Mouse (Mus musculus): ENCODE results near the gene Ablim1. TPM values are rescaled to one million over a fixed set of nuclear protein-coding genes. Genes with fewer than 3 reads are reported as not detected.

Gene Ablim1
- polyA plus RNA-seq, 2 experiments, result 3.0 to 4.7 TPM

DNA sequence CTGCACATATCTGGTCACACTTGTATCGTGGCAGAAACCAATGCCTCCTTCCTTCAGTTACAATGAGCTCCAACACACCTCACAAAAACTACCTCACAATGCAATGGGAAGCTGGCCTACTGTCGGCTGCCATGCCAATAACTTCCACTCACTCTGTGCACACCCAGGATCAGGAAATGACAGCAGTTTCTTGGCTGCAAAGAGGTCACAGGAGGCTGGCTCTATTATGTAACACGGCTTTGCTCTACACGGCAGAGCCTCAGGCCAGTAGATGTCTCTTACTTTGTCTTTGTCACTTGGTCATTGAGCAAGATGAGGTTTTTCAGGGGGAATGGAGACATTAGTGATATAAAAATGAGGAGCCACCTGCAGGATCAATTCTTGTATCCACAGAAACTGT, 126.2 kb downstream of the Ablim1 start:
- H3K27me3 ChIP-seq (ENCODE audit: control insufficient read depth, insufficient read depth, low read length), result no peaks in the 10 kb centered on the region
- ATAC-seq (ENCODE audit: insufficient read depth), result no peak
- no peak for TF ChIP-seq EP300 (IDR thresholded peaks at IDR 0.05; ENCODE audit: low read depth)
- no peak for TF ChIP-seq CTCF (IDR thresholded peaks at IDR 0.05; ENCODE audit: low read depth)
- peaks cover 0 to 12% of the 10 kb centered on the region in 2 experiments; a peak in 1 of 4 replicates for H3K4me1 ChIP-seq (replicated peaks; ENCODE audit: control insufficient read depth in 2 of 2, insufficient read depth in 2 of 2, low read length in 1 of 2)
- H3K4me3 ChIP-seq (ENCODE audit: insufficient read depth in 1 of 2, low read depth in 2 of 2, low read length in 2 of 2), result no peak overlapping the region
- no peak for DNase-seq (ENCODE audit: low read depth in 3 of 3, low spot score in 3 of 3)
- H3K27ac ChIP-seq, result no peak overlapping the region
- no peak overlapping the region for H3K4me2 ChIP-seq (ENCODE audit: low read depth)
- H3K9me3 ChIP-seq (ENCODE audit: control insufficient read depth, low read length), result no peaks in the 10 kb centered on the region
- H3K36me3 ChIP-seq (replicated peaks; ENCODE audit: control insufficient read depth, insufficient read depth, low read depth), result no peaks in the 10 kb centered on the region
- no peak overlapping the region for H3K9ac ChIP-seq (replicated peaks)
- WGBS (ENCODE audit: insufficient replicate concordance), result 36% methylated on average over 4 of the region's 4 CpGs

GRCm38 (mm10) chr19:57185021-57185420, 129.7 kb downstream of the Ablim1 start:
- WGBS (ENCODE audit: insufficient replicate concordance), result 44% methylated on average over 3 of the region's 3 CpGs
- Histone ChIP-seq H3K4me3 (ENCODE audit: insufficient read depth in 1 of 2, low read depth in 2 of 2, low read length in 2 of 2) (no peak overlapping the region), H3K4me1 (replicated peaks; ENCODE audit: control insufficient read depth in 2 of 2, insufficient read depth in 2 of 2, low read length in 1 of 2) (peaks cover 0 to 16% of the 10 kb centered on the region in 2 experiments; a peak in 3 of 4 replicates), H3K27ac (no peak overlapping the region), H3K36me3 (replicated peaks; ENCODE audit: control insufficient read depth, insufficient read depth, low read depth) (no peaks in the 10 kb centered on the region), H3K9me3 (ENCODE audit: control insufficient read depth, low read length) (no peaks in the 10 kb centered on the region), H3K9ac (replicated peaks) (no peak overlapping the region), H3K27me3 (ENCODE audit: control insufficient read depth, insufficient read depth, low read length) (no peaks in the 10 kb centered on the region), H3K4me2 (ENCODE audit: low read depth) (no peak overlapping the region)
- no peak for TF ChIP-seq CTCF (IDR thresholded peaks at IDR 0.05; ENCODE audit: low read depth)
- no peak for TF ChIP-seq EP300 (IDR thresholded peaks at IDR 0.05; ENCODE audit: low read depth)
- ATAC-seq (ENCODE audit: insufficient read depth) (no peak), DNase-seq (ENCODE audit: low read depth in 3 of 3, low spot score in 3 of 3) (no peak)

- no peak overlapping the region for H3K4me3 ChIP-seq (ENCODE audit: insufficient read depth in 1 of 2, low read depth in 2 of 2, low read length in 2 of 2)
- ATAC-seq (ENCODE audit: insufficient read depth) (no peak), DNase-seq (ENCODE audit: low read depth in 3 of 3, low spot score in 3 of 3) (no peak)
- H3K4me2 ChIP-seq (ENCODE audit: low read depth), result no peak overlapping the region
- no peaks in the 10 kb centered on the region for H3K27me3 ChIP-seq (ENCODE audit: control insufficient read depth, insufficient read depth, low read length)
- H3K9ac ChIP-seq (replicated peaks), result no peak overlapping the region
- no peak for TF ChIP-seq CTCF (IDR thresholded peaks at IDR 0.05; ENCODE audit: low read depth)
- no peak for TF ChIP-seq EP300 (IDR thresholded peaks at IDR 0.05; ENCODE audit: low read depth)
- H3K9me3 ChIP-seq (ENCODE audit: control insufficient read depth, low read length), result no peaks in the 10 kb centered on the region
- peaks cover 0 to 15% of the 10 kb centered on the region in 2 experiments; a peak in 3 of 4 replicates for H3K4me1 ChIP-seq (replicated peaks; ENCODE audit: control insufficient read depth in 2 of 2, insufficient read depth in 2 of 2, low read length in 1 of 2)
- WGBS (ENCODE audit: insufficient replicate concordance), result 63% methylated on average over 13 of the region's 13 CpGs
- no peak overlapping the region for H3K27ac ChIP-seq
- H3K36me3 ChIP-seq (replicated peaks; ENCODE audit: control insufficient read depth, insufficient read depth, low read depth), result no peaks in the 10 kb centered on the region
These were observed 131.6 kb downstream of the Ablim1 start for GRCm38 (mm10) chr19:57182938-57183720.

DNA sequence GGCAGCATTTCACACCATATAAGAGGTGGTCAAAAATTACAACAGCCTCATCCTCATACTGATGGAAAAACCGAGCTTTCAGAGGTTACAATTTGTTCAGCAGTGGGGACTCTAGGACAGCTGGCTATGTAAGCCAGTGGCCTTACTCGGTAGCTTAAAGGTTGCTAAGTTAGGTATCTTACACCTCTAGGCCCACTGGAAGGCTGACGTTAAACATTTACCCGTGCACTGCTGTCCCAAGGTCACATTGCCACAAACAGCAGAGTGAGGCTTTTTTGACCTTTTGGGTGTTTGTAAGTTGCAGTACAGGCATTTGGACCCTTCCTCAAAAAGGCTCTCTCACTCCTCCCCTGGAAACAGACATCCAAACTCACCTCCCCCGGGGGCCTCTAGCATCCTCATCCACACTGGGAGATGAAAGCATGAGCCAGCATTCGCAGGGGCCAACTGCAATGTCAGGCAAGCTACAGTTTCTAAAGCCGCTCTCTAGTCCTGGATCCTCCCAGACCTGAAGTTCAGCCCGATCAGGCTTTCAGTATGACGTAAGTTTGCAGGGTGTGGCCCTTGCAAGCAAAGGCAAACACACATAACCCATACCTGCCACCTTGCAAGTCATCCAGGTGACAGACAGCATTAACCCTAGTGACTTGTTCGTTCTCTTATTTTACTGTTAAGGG, 132.7 kb downstream of the Ablim1 start:
- WGBS (ENCODE audit: insufficient replicate concordance), result 60% methylated on average over 10 of the region's 10 CpGs
- Histone ChIP-seq H3K4me2 (ENCODE audit: low read depth) (peak overlapping the region; percentile 27), H3K27me3 (ENCODE audit: control insufficient read depth, insufficient read depth, low read length) (no peaks in the 10 kb centered on the region), H3K36me3 (replicated peaks; ENCODE audit: control insufficient read depth, insufficient read depth, low read depth) (no peaks in the 10 kb centered on the region), H3K4me1 (replicated peaks; ENCODE audit: control insufficient read depth in 2 of 2, insufficient read depth in 2 of 2, low read length in 1 of 2) (peaks cover 0 to 15% of the 10 kb centered on the region in 2 experiments; a peak in 3 of 4 replicates), H3K9me3 (ENCODE audit: control insufficient read depth, low read length) (no peaks in the 10 kb centered on the region), H3K4me3 (ENCODE audit: insufficient read depth in 1 of 2, low read depth in 2 of 2, low read length in 2 of 2) (no peak overlapping the region), H3K27ac (no peak overlapping the region; the same call in 1 of the 2 replicates), H3K9ac (replicated peaks) (no peak overlapping the region)
- ATAC-seq (ENCODE audit: insufficient read depth), result peak; percentile 58
- DNase-seq (ENCODE audit: low read depth in 3 of 3, low spot score in 3 of 3), result no peak
- TF ChIP-seq EP300 (IDR thresholded peaks at IDR 0.05; ENCODE audit: low read depth), result no peak

GRCm38 (mm10) chr19:57181317-57181716, 133.4 kb downstream of the Ablim1 start:
- H3K4me2 ChIP-seq (ENCODE audit: low read depth), result peak overlapping the region; percentile 27
- H3K4me3 ChIP-seq (ENCODE audit: insufficient read depth in 1 of 2, low read depth in 2 of 2, low read length in 2 of 2), result no peak overlapping the region
- WGBS (ENCODE audit: insufficient replicate concordance), result 68% methylated on average over 6 of the region's 6 CpGs
- no peak for ATAC-seq (ENCODE audit: insufficient read depth)
- H3K36me3 ChIP-seq (replicated peaks; ENCODE audit: control insufficient read depth, insufficient read depth, low read depth), result no peaks in the 10 kb centered on the region
- H3K27me3 ChIP-seq (ENCODE audit: control insufficient read depth, insufficient read depth, low read length), result no peaks in the 10 kb centered on the region
- H3K4me1 ChIP-seq (replicated peaks; ENCODE audit: control insufficient read depth in 2 of 2, insufficient read depth in 2 of 2, low read length in 1 of 2), result peaks cover 0 to 15% of the 10 kb centered on the region in 2 experiments; a peak in 3 of 4 replicates
- no peak overlapping the region for H3K9ac ChIP-seq (replicated peaks)
- H3K9me3 ChIP-seq (ENCODE audit: control insufficient read depth, low read length), result no peaks in the 10 kb centered on the region
- TF ChIP-seq EP300 (IDR thresholded peaks at IDR 0.05; ENCODE audit: low read depth), result no peak
- TF ChIP-seq CTCF (IDR thresholded peaks at IDR 0.05; ENCODE audit: low read depth), result no peak
- no peak for DNase-seq (ENCODE audit: low read depth in 3 of 3, low spot score in 3 of 3)
- no peak overlapping the region; the same call in 1 of the 2 replicates for H3K27ac ChIP-seq
